Mouse (Mus musculus) kidney, adult 2 months (tissue): ENCODE measurements at regions not wholly inside any gene's neighbourhood (a gene's known extent, or its start where the extent isn't known, plus 50 kb on each side); places are given as distances from the start of the nearest gene placed in this dataset.

ENCODE experiments used
- DNase-seq: peaks from one replicate; pipeline ENCODE4 v3.0.0; 2021
- H3K27ac ChIP-seq: fragments of 200-500 bp; 2 replicates; pipeline ENCODE4 v1.5.1; 2012; ENCODE audit warnings: low read depth, low read length, control low read depth, inconsistent platforms; ENCODE audit not compliant: insufficient read depth
- H3K27me3 ChIP-seq: fragments of 200-500 bp; replicated peaks from 2 replicates; pipeline ENCODE4 v1.6.1; 2012; ENCODE audit warnings: mild to moderate bottlenecking, moderate library complexity, low read length, inconsistent platforms; ENCODE audit not compliant: control insufficient read depth, insufficient read depth
- H3K36me3 ChIP-seq: fragments of 200-500 bp; 2 replicates; pipeline ENCODE4 v1.6.1; 2012; ENCODE audit warnings: mild to moderate bottlenecking, moderate library complexity, low read length, inconsistent platforms; ENCODE audit not compliant: control insufficient read depth, insufficient read depth
- H3K4me1 ChIP-seq: fragments of 200-500 bp; 2 replicates; pipeline ENCODE4 v1.6.1; 2011; ENCODE audit warnings: low read length; ENCODE audit not compliant: control insufficient read depth, insufficient read depth
- H3K4me3 ChIP-seq: fragments of 200-500 bp; 2 replicates; pipeline ENCODE4 v1.5.1; 2011; ENCODE audit warnings: mild to moderate bottlenecking, low read depth, low read length, control low read depth; ENCODE audit not compliant: insufficient read depth
- CTCF ChIP-seq: fragments of 200-500 bp; conservative IDR thresholded peaks from 2 replicates; pipeline ENCODE4 v1.5.1; 2011; ENCODE audit warnings: low read depth, mild to moderate bottlenecking, control low read depth, low read length, moderate library complexity, mixed read lengths; ENCODE audit not compliant: insufficient read depth, insufficient read length
- POLR2A ChIP-seq: fragments of 200-500 bp; IDR thresholded peaks from one replicate; pipeline ENCODE4 v1.6.1; 2011; ENCODE audit warnings: low read depth, low read length, control low read depth
- WGBS: fragments of 180-500 bp; shearing (Covaris S2); methylation state at CpG from one replicate; pipeline ENCODE4 v1.1.7; 2018; 5-methylcytosine and 5-hydroxymethylcytosine counted together

GRCm38 (mm10) chr12:112276651-112277050 is 130.6 kb downstream of the Kif26a start:
- H3K4me1 ChIP-seq, result no peaks in the 10 kb centered on the region
- WGBS, result 41% methylated on average over 7 of the region's 7 CpGs
- peak; percentile 62 for DNase-seq
- H3K36me3 ChIP-seq, result no peaks in the 10 kb centered on the region
- no peak overlapping the region for H3K4me3 ChIP-seq
- TF ChIP-seq CTCF, result no peak
- TF ChIP-seq POLR2A, result no peak
- no peak overlapping the region for H3K27ac ChIP-seq
- no peaks in the 10 kb centered on the region for H3K27me3 ChIP-seq

GRCm38 (mm10) chr12:112277511-112277910 is 131.5 kb downstream of the Kif26a start:
- no peak for DNase-seq
- TF ChIP-seq CTCF (no peak), POLR2A (no peak)
- 61% methylated on average over 14 of the region's 14 CpGs for WGBS
- Histone ChIP-seq H3K36me3 (no peaks in the 10 kb centered on the region), H3K27ac (no peak overlapping the region), H3K4me3 (no peak overlapping the region), H3K4me1 (no peaks in the 10 kb centered on the region), H3K27me3 (no peaks in the 10 kb centered on the region)

GRCm38 (mm10) chr12:112285096-112285495 is 139.1 kb downstream of the Kif26a start:
- Histone ChIP-seq H3K4me3 (no peak overlapping the region), H3K36me3 (no peaks in the 10 kb centered on the region), H3K4me1 (no peaks in the 10 kb centered on the region), H3K27me3 (no peaks in the 10 kb centered on the region), H3K27ac (no peak overlapping the region)
- DNase-seq, result no peak
- 65% methylated on average over 15 of the region's 15 CpGs for WGBS
- TF ChIP-seq CTCF (no peak), POLR2A (no peak)

- Histone ChIP-seq H3K36me3 (no peaks in the 10 kb centered on the region), H3K27me3 (no peaks in the 10 kb centered on the region), H3K4me1 (no peaks in the 10 kb centered on the region), H3K27ac (no peak overlapping the region), H3K4me3 (no peak overlapping the region)
- DNase-seq, result no peak
- TF ChIP-seq CTCF, result no peak
- TF ChIP-seq POLR2A, result no peak
- 93% methylated on average over 3 of the region's 3 CpGs for WGBS
These were observed 142.8 kb downstream of the Kif26a start for GRCm38 (mm10) chr12:112288786-112289185.

DNA sequence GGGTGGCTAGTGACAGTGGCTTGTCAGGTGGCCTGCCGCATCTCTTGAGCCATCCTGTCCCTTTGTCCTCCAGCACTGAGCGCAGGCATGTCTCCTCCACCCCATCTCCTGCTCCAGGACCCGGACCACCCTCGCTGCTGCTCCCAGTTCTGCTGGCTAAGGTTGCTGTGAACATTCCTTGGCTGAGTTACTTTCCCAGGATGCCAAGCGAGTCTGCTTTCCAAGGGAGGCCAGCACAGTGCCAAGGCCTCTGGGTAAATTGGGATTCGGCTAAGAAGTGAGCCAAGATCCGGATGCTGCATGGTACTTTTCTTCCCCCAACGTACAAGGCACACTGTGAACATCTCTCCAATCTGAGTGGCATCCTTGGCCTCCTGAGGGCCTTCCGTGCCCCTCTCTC is 144.3 kb downstream of the Kif26a start:
- no peaks in the 10 kb centered on the region for H3K4me1 ChIP-seq
- peak; percentile 18 for DNase-seq
- H3K4me3 ChIP-seq, result no peak overlapping the region
- TF ChIP-seq POLR2A, result no peak
- TF ChIP-seq CTCF, result no peak
- H3K36me3 ChIP-seq, result no peaks in the 10 kb centered on the region
- no peak overlapping the region for H3K27ac ChIP-seq
- 84% methylated on average over 9 of the region's 9 CpGs for WGBS
- H3K27me3 ChIP-seq, result no peaks in the 10 kb centered on the region

DNA sequence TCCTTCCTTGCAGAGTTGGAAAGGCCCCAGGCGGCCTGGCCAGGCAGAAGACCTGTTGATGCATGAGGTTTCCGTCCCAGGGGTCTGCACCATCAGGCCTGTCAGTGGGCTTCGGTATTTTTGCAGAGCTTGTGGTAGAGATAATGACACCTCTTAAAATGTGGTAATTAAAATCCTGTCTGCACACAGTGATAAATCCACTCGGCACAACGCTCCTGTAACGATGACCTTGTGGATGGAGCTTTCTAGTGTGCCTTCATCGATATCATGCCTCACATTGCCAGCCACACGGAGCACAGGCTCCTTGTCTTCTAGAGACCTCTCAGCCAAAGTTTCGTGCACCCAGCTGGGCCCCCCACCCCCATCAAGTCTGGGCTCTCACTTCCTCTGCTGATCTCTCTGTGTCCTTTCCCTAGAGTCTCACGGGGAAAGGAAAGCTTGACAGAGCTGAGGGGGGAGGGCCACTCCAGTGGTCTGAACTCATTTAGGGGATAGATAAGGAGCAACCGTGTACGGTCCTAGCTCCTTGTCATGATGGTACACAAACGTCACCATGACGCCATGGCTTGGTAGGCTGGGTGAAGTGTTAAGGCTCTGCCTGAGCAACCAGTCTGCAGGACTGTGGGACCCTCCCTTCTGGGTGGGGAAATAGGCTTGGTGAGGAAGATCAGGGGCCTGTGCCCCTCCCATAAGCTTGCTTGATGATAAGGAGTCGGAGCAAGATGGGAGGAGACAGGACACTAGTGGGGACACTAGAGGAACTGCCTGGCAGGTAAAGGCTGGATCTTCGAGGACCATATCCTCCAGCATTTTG is 145.9 kb downstream of the Kif26a start:
- no peaks in the 10 kb centered on the region for H3K27me3 ChIP-seq
- no peaks in the 10 kb centered on the region for H3K4me1 ChIP-seq
- TF ChIP-seq POLR2A (no peak), CTCF (no peak)
- no peaks in the 10 kb centered on the region for H3K36me3 ChIP-seq
- no peak for DNase-seq
- WGBS, result 73% methylated on average over 16 of the region's 16 CpGs
- H3K4me3 ChIP-seq, result no peak overlapping the region
- H3K27ac ChIP-seq, result no peak overlapping the region

DNA sequence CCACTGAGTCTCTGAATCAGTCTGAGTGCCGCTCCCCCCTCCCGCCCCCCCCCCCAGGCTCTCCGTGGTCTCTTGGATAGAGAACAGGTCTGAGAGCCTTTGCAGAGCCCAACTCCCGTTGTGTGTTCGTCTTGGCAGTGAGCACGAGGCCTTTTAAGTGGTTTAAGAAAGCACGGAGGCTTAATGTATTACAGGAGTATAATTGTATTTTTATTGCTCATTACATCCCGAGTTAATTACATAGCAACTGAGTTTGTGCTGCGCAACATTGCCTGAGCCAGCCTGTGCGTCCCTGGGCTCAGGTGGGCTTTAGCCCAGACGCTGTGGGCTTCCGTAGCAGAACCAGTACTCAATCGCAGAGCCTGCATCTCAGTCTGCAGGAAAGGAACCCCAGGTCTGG is 147.1 kb downstream of the Kif26a start:
- Histone ChIP-seq H3K36me3 (no peaks in the 10 kb centered on the region), H3K27me3 (no peaks in the 10 kb centered on the region), H3K4me1 (no peaks in the 10 kb centered on the region), H3K27ac (no peak overlapping the region), H3K4me3 (no peak overlapping the region)
- 56% methylated on average over 13 of the region's 13 CpGs for WGBS
- no peak for DNase-seq
- no peak for TF ChIP-seq CTCF
- no peak for TF ChIP-seq POLR2A
